Mouse (Mus musculus) large intestine, adult 2 months (tissue): ENCODE measurements around the gene Olfr551. TPM values are rescaled to one million over a fixed set of nuclear protein-coding genes. Genes with fewer than 3 reads are reported as not detected.

Experiments used
- polyA plus RNA-seq: library from polyadenylated mRNA; depleted of rRNA; stranded (reverse); fragments of >200 nt; gene quantifications from 2 replicates; pipeline ENCODE4 v1.2.3, GENCODE M21; 2012; rRNA removed

The Olfr551 gene
- polyA plus RNA-seq, 1 experiment = not detected

Other genes with a start within 250 kb of the Olfr551 start
- gene Rrm1, start 150.2 kb downstream of the Olfr551 start, polyA plus RNA-seq = 12.2 and 16.9 TPM in 2 replicates
- gene Olfr543, start 110.2 kb downstream of the Olfr551 start, polyA plus RNA-seq = not detected in 2 replicates
- not detected in 2 replicates for gene Olfr544, start 103.6 kb downstream of the Olfr551 start, polyA plus RNA-seq
- not detected in 2 replicates for gene Olfr545, start 92.3 kb downstream of the Olfr551 start, polyA plus RNA-seq
- gene Olfr547, start 57.1 kb downstream of the Olfr551 start, polyA plus RNA-seq = not detected in 2 replicates
- not detected in 2 replicates for gene Olfr548-ps1, start 51.0 kb downstream of the Olfr551 start, polyA plus RNA-seq
- not detected in 2 replicates for gene Olfr549, start 42.0 kb downstream of the Olfr551 start, polyA plus RNA-seq
- 4.9 and 6.2 TPM in 2 replicates for gene Trim21, start 26.4 kb downstream of the Olfr551 start, polyA plus RNA-seq
- not detected in 2 replicates for gene Olfr550, start 20.4 kb downstream of the Olfr551 start, polyA plus RNA-seq
- not detected in 2 replicates for gene Olfr552, start 5.9 kb upstream of the Olfr551 start, polyA plus RNA-seq
- not detected in 2 replicates for gene Olfr553, start 26.3 kb upstream of the Olfr551 start, polyA plus RNA-seq
- gene Olfr554, start 46.5 kb upstream of the Olfr551 start, polyA plus RNA-seq = not detected in 2 replicates
- not detected in 2 replicates for gene Olfr555, start 66.9 kb upstream of the Olfr551 start, polyA plus RNA-seq
- not detected in 2 replicates for gene Olfr556, start 73.0 kb upstream of the Olfr551 start, polyA plus RNA-seq
- gene Trim68, start 95.4 kb upstream of the Olfr551 start, polyA plus RNA-seq = 6.7 and 9.2 TPM in 2 replicates
- not detected in 2 replicates for gene Olfr557, start 104.0 kb upstream of the Olfr551 start, polyA plus RNA-seq
- 0.45 and 0.62 TPM in 2 replicates for gene Olfr558, start 110.3 kb upstream of the Olfr551 start, polyA plus RNA-seq
- gene Olfr33, start 127.2 kb upstream of the Olfr551 start, polyA plus RNA-seq = not detected in 2 replicates
- not detected in 2 replicates for gene Olfr559, start 135.6 kb upstream of the Olfr551 start, polyA plus RNA-seq
- not detected in 2 replicates for gene Olfr560, start 167.5 kb upstream of the Olfr551 start, polyA plus RNA-seq
- 0.47 and 1.0 TPM in 2 replicates for gene Olfr78, start 167.6 kb upstream of the Olfr551 start, polyA plus RNA-seq
- gene Olfr561, start 179.3 kb upstream of the Olfr551 start, polyA plus RNA-seq = not detected in 2 replicates
- gene Olfr564, start 211.6 kb upstream of the Olfr551 start, polyA plus RNA-seq = not detected in 2 replicates